Mouse (Mus musculus) CH12.LX (cell line): ENCODE measurements around the gene Ppox. TPM values are rescaled to one million over a fixed set of nuclear protein-coding genes. Genes with fewer than 3 reads are reported as not detected.

Source experiments
- DNase-seq: peaks from one replicate; pipeline ENCODE4 v3.0.0-alpha.2; 2013; ENCODE audit errors: extremely low read depth
- H3K27ac ChIP-seq: 2 replicates; pipeline ENCODE4 v1.5.1; 2012; ENCODE audit warnings: low read depth, mild to moderate bottlenecking, control low read depth, moderate library complexity; ENCODE audit not compliant: insufficient read depth
- H3K27me3 ChIP-seq: replicated peaks from 2 replicates; pipeline ENCODE3; 2012; ENCODE audit warnings: inconsistent platforms
- H3K36me3 ChIP-seq, 2 experiments: replicated peaks in 1 of 2; 2 replicates each; pipeline versions ENCODE3 to v1.6.1; 2012; ENCODE audit warnings: inconsistent platforms in 1 of 2, low read length in 1 of 2, mild to moderate bottlenecking in 1 of 2, mixed read lengths in 1 of 2, moderate library complexity in 1 of 2; ENCODE audit not compliant: control insufficient read depth in 1 of 2, insufficient read depth in 1 of 2
- H3K4me1 ChIP-seq, 2 experiments: 2 replicates each; pipeline ENCODE4 v1.6.1; 2012; ENCODE audit warnings: inconsistent platforms in 1 of 2, moderate library complexity in 1 of 2; ENCODE audit not compliant: insufficient read depth in 2 of 2, control insufficient read depth in 1 of 2
- H3K4me2 ChIP-seq: 2 replicates; pipeline ENCODE4 v1.6.1; 2012; ENCODE audit warnings: low read depth, mild to moderate bottlenecking, control low read depth; ENCODE audit not compliant: poor library complexity, insufficient read depth, severe bottlenecking
- H3K4me3 ChIP-seq, 3 experiments: fragments of 150-350 bp in 1 of 3; sonication (generic) in 1 of 3; replicated peaks in 1 of 3; 2 replicates each; pipeline versions ENCODE3 to v1.5.1; 2011 to 2012; ENCODE audit warnings: low read depth in 2 of 3, low read length in 2 of 3, mild to moderate bottlenecking in 2 of 3, moderate library complexity in 2 of 3, control low read depth in 1 of 3, improper control_type of control experiment in 1 of 3, inconsistent platforms in 1 of 3, mixed read lengths in 1 of 3; ENCODE audit not compliant: poor library complexity in 1 of 3
- H3K79me2 ChIP-seq: replicated peaks from 2 replicates; pipeline ENCODE4 v1.6.1; 2012; ENCODE audit warnings: mild to moderate bottlenecking, moderate library complexity; ENCODE audit not compliant: control insufficient read depth, poor library complexity, insufficient read depth, severe bottlenecking; ENCODE audit errors: extremely low read depth
- H3K9ac ChIP-seq: 2 replicates; pipeline ENCODE4 v1.6.1; 2012; ENCODE audit warnings: low read depth, mild to moderate bottlenecking, control low read depth, moderate library complexity; ENCODE audit not compliant: insufficient read depth
- H3K9me3 ChIP-seq: replicated peaks from 2 replicates; pipeline ENCODE3; 2012; ENCODE audit warnings: low read length, inconsistent platforms, mixed read lengths
- CHD1 ChIP-seq: IDR thresholded peaks from 2 replicates; pipeline ENCODE4 v1.6.1; 2012; ENCODE audit warnings: low read depth, low read length, improper control_type of control experiment, inconsistent platforms
- CTCF ChIP-seq, 2 experiments: IDR thresholded peaks in 1 of 2; conservative IDR thresholded peaks in 1 of 2; 2 replicates each; pipeline ENCODE4 v1.5.1; 2011 to 2012; ENCODE audit warnings: low read depth in 2 of 2, low read length in 2 of 2, improper control_type of control experiment in 1 of 2, inconsistent platforms in 1 of 2, mild to moderate bottlenecking in 1 of 2, moderate library complexity in 1 of 2
- ELF1 ChIP-seq: IDR thresholded peaks from 2 replicates; pipeline ENCODE4 v1.6.1; 2014; ENCODE audit warnings: low read depth, mild to moderate bottlenecking, inconsistent platforms, low read length, improper control_type of control experiment
- EP300 ChIP-seq: IDR thresholded peaks from 2 replicates; pipeline ENCODE4 v1.6.1; 2011; ENCODE audit warnings: low read length, improper control_type of control experiment
- JUND ChIP-seq: conservative IDR thresholded peaks from 2 replicates; pipeline ENCODE4 v1.6.1; 2011; ENCODE audit warnings: low read depth, low read length, improper control_type of control experiment
- KAT2A ChIP-seq: IDR thresholded peaks from 2 replicates; pipeline ENCODE4 v1.6.1; 2012; ENCODE audit warnings: low read length, improper control_type of control experiment, inconsistent platforms; ENCODE audit not compliant: insufficient replicate concordance
- MAFK ChIP-seq: IDR thresholded peaks from 2 replicates; pipeline ENCODE4 v1.6.1; 2011; ENCODE audit warnings: low read length, improper control_type of control experiment; ENCODE audit not compliant: insufficient replicate concordance
- MEF2A ChIP-seq: IDR thresholded peaks from 2 replicates; pipeline ENCODE4 v1.6.1; 2014; ENCODE audit warnings: low read depth, mild to moderate bottlenecking, inconsistent platforms, low read length, improper control_type of control experiment, borderline replicate concordance
- NELFE ChIP-seq: IDR thresholded peaks from 2 replicates; pipeline ENCODE4 v1.6.1; 2011; ENCODE audit warnings: low read depth, low read length, improper control_type of control experiment
- NRF1 ChIP-seq: IDR thresholded peaks from 2 replicates; pipeline ENCODE4 v1.6.1; 2014; ENCODE audit warnings: low read depth, mild to moderate bottlenecking, inconsistent platforms, low read length, improper control_type of control experiment, moderate library complexity
- PAX5 ChIP-seq: IDR thresholded peaks from 2 replicates; pipeline ENCODE4 v1.6.1; 2012; ENCODE audit warnings: low read length, inconsistent platforms, mixed read lengths
- POLR2A ChIP-seq: IDR thresholded peaks from 2 replicates; pipeline ENCODE4 v1.6.1; 2011; ENCODE audit warnings: low read depth, mild to moderate bottlenecking, improper control_type of control experiment, low read length
- POLR2AphosphoS2 ChIP-seq: IDR thresholded peaks from 2 replicates; pipeline ENCODE4 v1.6.1; 2011; ENCODE audit warnings: low read depth, low read length, improper control_type of control experiment
- SMC3 ChIP-seq: IDR thresholded peaks from 2 replicates; pipeline ENCODE4 v1.6.1; 2011; ENCODE audit warnings: low read depth, low read length, improper control_type of control experiment
- TCF12 ChIP-seq: IDR thresholded peaks from 2 replicates; pipeline ENCODE4 v1.6.1; 2014; ENCODE audit warnings: low read depth, mild to moderate bottlenecking, inconsistent platforms, low read length, improper control_type of control experiment
- USF2 ChIP-seq: conservative IDR thresholded peaks from 2 replicates; pipeline ENCODE4 v1.6.1; 2011; ENCODE audit warnings: low read depth, low read length, improper control_type of control experiment
- ZC3H11A ChIP-seq: IDR thresholded peaks from 2 replicates; pipeline ENCODE4 v1.6.1; 2012; ENCODE audit warnings: low read depth, mild to moderate bottlenecking, inconsistent platforms, low read length, improper control_type of control experiment
- ZNF384 ChIP-seq: IDR thresholded peaks from 2 replicates; pipeline ENCODE4 v1.6.1; 2012; ENCODE audit warnings: low read depth, low read length, improper control_type of control experiment, inconsistent platforms
- dilution Hi-C: fragments of 300-500 bp; cut with MboI; formaldehyde crosslinking; loops from 2 replicates; pipeline ENCODE4 v1.14.3; 2020; ENCODE audit warnings: low sequenced_read_pairs; ENCODE audit not compliant: extremely low pct_unique_long_range_greater_than_20kb, extremely low pct_ligation_motif_present
- in situ Hi-C: fragments of 300-500 bp; cut with MboI; formaldehyde crosslinking; loops from 3 replicates; pipeline ENCODE4 v1.14.3; 2019; ENCODE audit warnings: low sequenced_read_pairs, low pct_ligation_motif_present, low pct_unique_long_range_greater_than_20kb, mixed read lengths
- polyA plus RNA-seq: library from polyadenylated mRNA; unstranded; fragments of >175 nt; gene quantifications from 2 replicates; pipeline ENCODE4 v1.2.1, GENCODE M21; 2012; ENCODE audit warnings: low read depth; ENCODE audit not compliant: insufficient read length
- total RNA-seq, 2 experiments: library from RNA; depleted of rRNA; stranded (reverse); fragments of 300-350 nt in 1 of 2; fragments of >200 nt in 1 of 2; gene quantifications; 2 replicates each; pipeline ENCODE4 v1.2.3; 2012 to 2014

Ppox gene
- total and polyA plus RNA-seq, 3 experiments: 10.5 to 15.1 (median 13.6) TPM

- Histone ChIP-seq H3K27ac (no peak overlapping the region), H3K27me3 (peaks cover 49% of the 10 kb centered on the region), H3K4me2 (no peak overlapping the region), H3K79me2 (no peaks in the 10 kb centered on the region), H3K9me3 (peaks cover 3% of the 10 kb centered on the region), H3K4me3 (no peak overlapping the region), H3K4me1 (0 out of 4 replicates have a peak, but pooled peaks cover 0 to 5% of the 10 kb centered on the region in 2 experiments), H3K36me3 (no peaks in the 10 kb centered on the region), H3K9ac (no peak overlapping the region)
- dilution Hi-C loops: no loop called here
- in situ Hi-C loops: no loop called here
- DNase-seq: no peak
- TF ChIP-seq MEF2A (no peak), TCF12 (no peak), KAT2A (no peak), ZNF384 (no peak), PAX5 (no peak), USF2 (no peak), NELFE (no peak), POLR2AphosphoS2 (no peak), POLR2A (no peak), EP300 (no peak), CTCF (conservative IDR thresholded peaks at IDR 0.05 in 1 of 2, IDR thresholded peaks at IDR 0.05 in 1 of 2; ENCODE audit: low read depth in 2 of 2, low read length in 2 of 2) (no peak), JUND (no peak), CHD1 (no peak), SMC3 (no peak), ELF1 (no peak), NRF1 (no peak)
These were observed 22.1 kb downstream of the Ppox start for GRCm38 (mm10) chr1:171258921-171259320.

GRCm38 (mm10) chr1:171257781-171258180 lies 23.2 kb downstream of the Ppox start:
- H3K79me2 ChIP-seq: no peaks in the 10 kb centered on the region
- H3K27me3 ChIP-seq: peaks cover 55% of the 10 kb centered on the region
- no peak for DNase-seq
- H3K4me2 ChIP-seq: no peak overlapping the region
- 0 out of 4 replicates have a peak, but pooled peaks cover 0 to 5% of the 10 kb centered on the region in 2 experiments for H3K4me1 ChIP-seq
- in situ Hi-C loops: no loop called here
- no peak overlapping the region for H3K9ac ChIP-seq
- no peak overlapping the region for H3K4me3 ChIP-seq
- H3K9me3 ChIP-seq: peaks cover 3% of the 10 kb centered on the region
- no peak overlapping the region for H3K27ac ChIP-seq
- no peaks in the 10 kb centered on the region for H3K36me3 ChIP-seq
- dilution Hi-C loops: no loop called here
- TF ChIP-seq MAFK (peak; percentile 80), ZC3H11A (no peak)
